Mouse (Mus musculus) spleen, adult 2 months (tissue): ENCODE results near the gene Trafd1. TPM values are rescaled to one million over a fixed set of nuclear protein-coding genes. Genes with fewer than 3 reads are reported as not detected.

Source experiments
- DNase-seq, 2 experiments: peaks; one replicate each; pipeline versions ENCODE4 v3.0.0 to v3.0.0-alpha.2; 2012 to 2021; ENCODE audit warnings: low spot score in 2 of 2, low read depth in 1 of 2
- H3K27ac ChIP-seq: fragments of 200-500 bp; 2 replicates; pipeline ENCODE4 v1.5.1; 2012; ENCODE audit warnings: low read length, inconsistent platforms; ENCODE audit not compliant: insufficient read depth
- H3K27me3 ChIP-seq: fragments of 200-500 bp; 2 replicates; pipeline ENCODE4 v1.6.1; 2012; ENCODE audit warnings: mild to moderate bottlenecking, moderate library complexity, low read length, inconsistent platforms; ENCODE audit not compliant: control insufficient read depth, insufficient read depth
- H3K36me3 ChIP-seq: fragments of 200-500 bp; 2 replicates; pipeline ENCODE4 v1.6.1; 2012; ENCODE audit warnings: mild to moderate bottlenecking, low read length, inconsistent platforms; ENCODE audit not compliant: control insufficient read depth, insufficient read depth
- H3K4me1 ChIP-seq: fragments of 200-500 bp; 2 replicates; pipeline ENCODE4 v1.6.1; 2011; ENCODE audit warnings: inconsistent platforms; ENCODE audit not compliant: control insufficient read depth, insufficient read depth, insufficient read length
- H3K4me3 ChIP-seq: fragments of 200-500 bp; 2 replicates; pipeline ENCODE4 v1.5.1; 2011; ENCODE audit warnings: mild to moderate bottlenecking, inconsistent platforms; ENCODE audit not compliant: insufficient read depth, insufficient read length; ENCODE audit errors: extremely low read depth
- CTCF ChIP-seq: fragments of 200-500 bp; IDR thresholded peaks from 2 replicates; pipeline ENCODE4 v1.5.1; 2011; ENCODE audit warnings: mild to moderate bottlenecking, inconsistent platforms; ENCODE audit not compliant: insufficient read depth, insufficient read length, insufficient replicate concordance; ENCODE audit errors: extremely low read depth
- POLR2A ChIP-seq: fragments of 200-500 bp; IDR thresholded peaks from 2 replicates; pipeline ENCODE4 v1.6.1; 2011; ENCODE audit warnings: low read depth, low read length, inconsistent platforms
- WGBS: fragments of 180-500 bp; shearing (Covaris S2); methylation state at CpG from one replicate; pipeline ENCODE4 v1.1.7; 2018; 5-methylcytosine and 5-hydroxymethylcytosine counted together
- polyA plus RNA-seq: library from polyadenylated mRNA; depleted of rRNA; stranded (reverse); fragments of >200 nt; gene quantifications from 2 replicates; pipeline ENCODE4 v1.2.3, GENCODE M21; 2012

Trafd1 gene
- polyA plus RNA-seq, 1 experiment = 75.4 TPM

DNA sequence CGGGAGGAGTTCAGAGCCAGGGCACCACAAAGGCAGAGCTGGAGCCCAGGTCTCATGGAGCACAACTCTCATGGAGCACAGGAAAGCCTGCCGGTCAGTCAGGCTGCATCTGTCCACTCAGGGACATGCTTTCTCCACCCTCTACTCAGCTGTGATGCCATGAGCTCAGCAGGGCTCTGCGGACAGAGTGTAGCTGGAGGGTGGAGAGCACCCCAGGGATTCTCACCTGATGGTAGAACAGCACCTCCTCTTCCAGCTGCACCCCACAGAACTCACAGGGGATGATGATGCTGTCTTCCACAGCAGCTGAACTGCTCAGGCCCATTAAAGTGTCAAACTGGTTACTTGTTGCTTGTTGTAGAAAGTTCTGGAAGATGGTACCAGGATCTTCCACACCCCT lies 10.6 kb downstream of the Trafd1 start:
- no peak for DNase-seq
- H3K4me3 ChIP-seq = no peak overlapping the region
- no peak overlapping the region for H3K27ac ChIP-seq
- TF ChIP-seq CTCF = no peak
- no peak for TF ChIP-seq POLR2A
- WGBS = 93% methylated on average over 3 of the region's 3 CpGs
- no peaks in the 10 kb centered on the region for H3K4me1 ChIP-seq
- H3K36me3 ChIP-seq = peaks cover 58% of the 10 kb centered on the region
- H3K27me3 ChIP-seq = no peaks in the 10 kb centered on the region

DNA sequence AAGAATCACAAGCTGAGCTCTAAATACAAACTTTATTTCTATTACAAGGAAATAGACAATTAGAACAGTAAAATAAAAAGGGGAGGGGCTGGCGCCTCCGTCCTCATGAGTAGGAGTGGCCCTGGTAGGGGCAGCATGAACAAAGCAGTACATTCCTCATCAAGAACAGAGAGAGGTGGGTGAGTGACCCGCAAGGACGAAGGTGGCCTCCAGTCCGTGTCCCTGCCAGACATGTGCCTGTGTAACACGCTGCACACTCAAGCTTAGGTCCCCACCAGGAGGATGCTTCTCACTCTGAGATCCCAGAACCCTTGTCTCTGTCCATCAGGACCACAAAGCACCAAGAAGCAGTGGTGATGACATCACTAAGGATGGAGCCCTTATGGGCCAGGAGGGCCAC lies 13.7 kb downstream of the Trafd1 start:
- DNase-seq = no peak
- Histone ChIP-seq H3K27ac (no peak overlapping the region), H3K4me1 (no peaks in the 10 kb centered on the region), H3K27me3 (no peaks in the 10 kb centered on the region), H3K4me3 (no peak overlapping the region), H3K36me3 (peaks cover 49% of the 10 kb centered on the region)
- TF ChIP-seq CTCF = no peak
- TF ChIP-seq POLR2A = no peak
- WGBS = 96% methylated on average over 6 of the region's 6 CpGs

DNA sequence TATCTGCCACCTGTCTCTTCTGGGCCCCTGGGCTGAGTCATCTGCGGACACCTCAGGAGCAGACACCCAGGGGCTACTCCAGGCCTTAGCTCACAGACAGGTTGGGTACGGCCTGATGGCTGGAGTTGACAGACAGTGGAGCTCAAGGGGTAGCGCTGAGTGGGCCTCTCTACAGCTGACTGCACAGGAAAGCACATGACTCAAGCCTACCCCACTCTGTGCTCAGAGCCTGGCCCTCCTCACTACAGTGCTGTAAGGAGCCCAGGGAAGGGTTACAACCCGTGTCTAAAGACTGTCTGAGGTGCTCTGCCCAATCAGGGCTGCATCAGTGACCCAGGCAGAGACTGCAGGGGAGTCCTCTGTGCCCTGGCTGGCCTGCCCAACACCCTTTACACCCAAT lies 18.2 kb downstream of the Trafd1 start:
- Histone ChIP-seq H3K4me3 (no peak overlapping the region), H3K4me1 (no peaks in the 10 kb centered on the region), H3K27me3 (no peaks in the 10 kb centered on the region), H3K27ac (no peak overlapping the region), H3K36me3 (peaks cover 40% of the 10 kb centered on the region)
- no peak for DNase-seq
- no peak for TF ChIP-seq CTCF
- 86% methylated on average over 4 of the region's 4 CpGs for WGBS

DNA sequence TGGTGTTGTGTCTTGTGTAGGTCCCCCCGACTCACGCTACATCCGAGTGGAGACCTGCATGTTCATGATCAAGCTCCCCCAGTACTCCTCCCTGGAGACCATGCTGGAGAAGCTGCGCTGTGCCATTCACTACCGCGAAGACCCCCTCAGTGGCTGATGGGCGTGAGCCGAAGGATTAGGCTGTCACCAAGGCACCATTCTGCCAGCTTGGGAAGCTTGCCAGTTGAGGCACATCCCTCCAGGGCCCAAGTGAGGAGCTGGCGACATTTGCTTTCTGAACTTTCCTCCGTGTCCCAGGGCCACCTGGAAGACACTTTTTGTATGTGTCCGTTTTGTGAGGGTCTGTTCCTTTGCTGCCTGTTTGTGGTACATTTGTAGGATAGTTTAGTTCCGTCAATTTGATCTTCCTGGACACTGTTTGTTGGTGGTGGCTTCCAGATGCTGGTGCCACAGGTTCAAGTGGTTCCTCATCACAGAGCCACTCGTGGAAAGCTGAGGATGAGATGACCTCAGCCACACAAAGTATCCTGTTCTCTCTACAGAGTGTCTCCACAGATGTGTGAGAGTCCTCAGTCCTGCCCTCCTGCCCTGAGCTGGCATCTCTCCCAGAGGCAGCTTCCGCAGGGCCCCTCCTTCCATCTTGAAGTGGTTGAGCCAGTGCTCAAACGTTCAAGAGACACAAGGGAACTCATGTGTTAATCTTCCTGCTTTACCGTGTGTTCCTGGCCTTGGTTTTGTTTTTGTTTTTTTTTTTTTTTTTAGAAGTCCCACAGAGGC lies 18.8 kb downstream of the Trafd1 start:
- no peak overlapping the region for H3K27ac ChIP-seq
- no peak for TF ChIP-seq CTCF
- no peak for TF ChIP-seq POLR2A
- H3K4me1 ChIP-seq = no peaks in the 10 kb centered on the region
- H3K36me3 ChIP-seq = peaks cover 39% of the 10 kb centered on the region
- H3K4me3 ChIP-seq = no peak overlapping the region
- 85% methylated on average over 16 of the region's 16 CpGs for WGBS
- H3K27me3 ChIP-seq = no peaks in the 10 kb centered on the region
- no peak for DNase-seq

DNA sequence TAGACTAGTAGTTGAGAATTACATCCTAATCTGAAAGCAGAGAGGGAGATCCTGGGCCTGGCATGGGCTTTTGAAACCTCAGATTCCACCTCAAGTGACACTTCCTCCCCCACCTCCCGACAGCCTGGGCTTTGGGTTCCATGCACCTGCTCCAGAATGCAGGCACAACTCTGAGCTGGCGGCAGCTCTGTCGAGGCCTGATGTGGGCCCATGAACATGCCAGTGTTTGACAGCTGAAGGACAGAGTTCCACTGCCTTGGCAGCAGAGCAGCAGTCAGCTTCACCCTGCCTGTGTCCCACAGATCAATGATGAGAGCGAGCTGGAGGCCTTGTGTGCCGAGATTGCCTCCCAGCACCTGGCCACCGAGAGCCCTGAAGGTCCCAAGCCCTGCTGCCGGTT lies 22.0 kb downstream of the Trafd1 start:
- Histone ChIP-seq H3K27ac (no peak overlapping the region), H3K4me1 (no peaks in the 10 kb centered on the region), H3K27me3 (no peaks in the 10 kb centered on the region), H3K36me3 (peaks cover 56% of the 10 kb centered on the region), H3K4me3 (no peak overlapping the region)
- WGBS = 89% methylated on average over 7 of the region's 7 CpGs
- TF ChIP-seq POLR2A (no peak), CTCF (no peak)
- DNase-seq = no peak

DNA sequence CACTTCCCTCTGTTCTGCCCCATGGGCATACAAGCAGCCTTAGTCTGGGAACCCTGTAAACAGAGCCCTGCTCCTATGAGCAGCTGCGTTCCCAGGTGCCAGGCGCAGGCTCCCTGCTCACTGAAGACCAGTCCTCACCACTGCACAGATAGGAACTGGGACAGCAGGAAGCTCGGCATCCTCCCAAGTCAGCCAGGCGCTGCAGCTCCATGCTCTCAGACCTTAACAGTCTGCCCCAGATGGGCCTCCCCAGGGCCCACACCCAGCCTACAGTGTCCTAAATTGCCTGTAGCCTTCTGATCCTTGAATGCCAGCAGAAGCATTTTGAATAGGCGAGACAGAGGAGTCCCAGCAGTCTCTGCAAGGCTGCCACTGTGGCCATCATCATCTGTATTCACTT lies 23.7 kb downstream of the Trafd1 start:
- peaks cover 64% of the 10 kb centered on the region for H3K36me3 ChIP-seq
- TF ChIP-seq POLR2A (no peak), CTCF (no peak)
- DNase-seq = no peak
- no peaks in the 10 kb centered on the region for H3K27me3 ChIP-seq
- H3K27ac ChIP-seq = no peak overlapping the region
- H3K4me3 ChIP-seq = no peak overlapping the region
- 96% methylated on average over 5 of the region's 5 CpGs for WGBS
- no peaks in the 10 kb centered on the region for H3K4me1 ChIP-seq

DNA sequence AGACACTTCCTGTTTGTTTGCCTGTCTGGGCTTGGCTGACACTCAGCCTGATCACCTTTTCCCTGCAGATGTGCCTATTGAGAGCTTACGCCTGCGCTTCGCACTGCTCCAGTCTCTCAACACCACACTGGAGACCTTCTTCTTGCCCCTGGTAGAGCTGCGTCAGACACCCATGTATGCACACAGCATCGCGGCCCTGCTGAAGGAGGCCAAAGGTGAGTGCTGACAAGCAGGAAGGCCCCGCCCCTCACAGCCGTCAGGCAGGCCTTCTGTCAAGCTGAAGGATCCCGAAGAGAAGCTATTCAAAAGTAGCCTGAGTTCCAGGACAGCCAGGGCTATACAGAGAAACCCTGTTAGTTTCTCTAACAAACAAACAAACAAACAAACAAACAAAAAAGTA lies 26.2 kb downstream of the Trafd1 start:
- no peak for DNase-seq
- H3K36me3 ChIP-seq = peaks cover 70% of the 10 kb centered on the region
- no peak overlapping the region for H3K4me3 ChIP-seq
- 92% methylated on average over 9 of the region's 9 CpGs for WGBS
- no peaks in the 10 kb centered on the region for H3K4me1 ChIP-seq
- TF ChIP-seq CTCF = no peak
- no peak for TF ChIP-seq POLR2A
- no peak overlapping the region for H3K27ac ChIP-seq
- no peaks in the 10 kb centered on the region for H3K27me3 ChIP-seq

DNA sequence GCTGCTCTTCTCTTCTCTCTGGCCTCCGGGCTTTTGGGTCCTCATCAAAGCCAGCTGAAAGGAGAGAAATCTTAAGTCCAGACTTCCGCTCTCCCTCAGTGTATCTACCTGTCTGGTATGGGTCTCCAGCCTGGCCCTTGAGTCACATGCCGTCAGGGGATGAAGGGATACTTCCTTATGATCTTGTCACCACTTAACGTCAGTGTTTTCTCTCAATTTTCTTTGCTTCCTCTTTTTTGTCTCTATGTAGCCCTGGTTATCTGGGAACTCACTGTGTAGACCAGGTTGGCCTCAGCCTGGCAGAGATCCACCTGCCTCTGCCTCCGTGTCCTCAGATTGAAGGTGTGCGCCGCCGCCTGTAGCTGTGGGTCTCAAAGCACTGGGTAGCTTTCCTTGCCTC lies 41.4 kb downstream of the Trafd1 start:
- no peak for DNase-seq
- Histone ChIP-seq H3K4me1 (no peaks in the 10 kb centered on the region), H3K4me3 (no peak overlapping the region), H3K36me3 (peaks cover 32% of the 10 kb centered on the region), H3K27me3 (no peaks in the 10 kb centered on the region), H3K27ac (no peak overlapping the region)
- TF ChIP-seq CTCF (no peak), POLR2A (no peak)
- WGBS = 85% methylated on average over 8 of the region's 8 CpGs
